Mouse (Mus musculus) ES-Bruce4 (cell line): ENCODE measurements around the gene Ssr3.

Experiments
- CTCF ChIP-seq: IDR thresholded peaks from one replicate; pipeline ENCODE4 v1.8.1; 2011; ENCODE audit warnings: low read depth, low read length
- POLR2A ChIP-seq: IDR thresholded peaks from one replicate; pipeline ENCODE4 v1.8.1; 2011; ENCODE audit warnings: low read length; ENCODE audit not compliant: insufficient read depth

- TF ChIP-seq CTCF (peak; percentile 43), POLR2A (no peak)
Measured at GRCm38 (mm10) chr3:65379884-65380539, 12.4 kb downstream of the Ssr3 start.
